Mouse (Mus musculus) erythroblast, embryonic 14.5 days (primary cell): ENCODE data around the gene Nudt16l1.

Experiments used
- GATA1 ChIP-seq: IDR thresholded peaks from 2 replicates; pipeline ENCODE4 v1.6.1; 2012; ENCODE audit warnings: low read length, inconsistent platforms, mixed read lengths
- TAL1 ChIP-seq: IDR thresholded peaks from 3 replicates; pipeline ENCODE4 v1.6.1; 2012; ENCODE audit warnings: low read length, inconsistent platforms, mixed read lengths

GRCm38 (mm10) chr16:4890201-4890709 is 48.3 kb upstream of the Nudt16l1 start:
- TF ChIP-seq TAL1 = no peak
- no peak for TF ChIP-seq GATA1
